Mouse (Mus musculus) splenic B cell, adult 2 months (primary cell): ENCODE data around the gene Dhx9.
"Not testable (repeated sequence)": the region's sequence is repeated elsewhere in the genome, so short reads cannot be mapped to it uniquely, and the experiment has no call there.

Experiments
- DNase-seq: peaks from one replicate; pipeline ENCODE4 v3.0.0-alpha.2; 2011; ENCODE audit warnings: low read depth, low spot score
- H3K27me3 ChIP-seq: 2 replicates; pipeline ENCODE4 v1.6.1; 2012; ENCODE audit warnings: mild to moderate bottlenecking, low read length, moderate library complexity, mixed read lengths; ENCODE audit not compliant: control insufficient read depth, poor library complexity, insufficient read depth, severe bottlenecking
- H3K36me3 ChIP-seq: 2 replicates; pipeline ENCODE4 v1.6.1; 2012; ENCODE audit warnings: mild to moderate bottlenecking, low read length, moderate library complexity, mixed read lengths; ENCODE audit not compliant: control insufficient read depth, poor library complexity, insufficient read depth, severe bottlenecking

Dhx9 gene

DNA sequence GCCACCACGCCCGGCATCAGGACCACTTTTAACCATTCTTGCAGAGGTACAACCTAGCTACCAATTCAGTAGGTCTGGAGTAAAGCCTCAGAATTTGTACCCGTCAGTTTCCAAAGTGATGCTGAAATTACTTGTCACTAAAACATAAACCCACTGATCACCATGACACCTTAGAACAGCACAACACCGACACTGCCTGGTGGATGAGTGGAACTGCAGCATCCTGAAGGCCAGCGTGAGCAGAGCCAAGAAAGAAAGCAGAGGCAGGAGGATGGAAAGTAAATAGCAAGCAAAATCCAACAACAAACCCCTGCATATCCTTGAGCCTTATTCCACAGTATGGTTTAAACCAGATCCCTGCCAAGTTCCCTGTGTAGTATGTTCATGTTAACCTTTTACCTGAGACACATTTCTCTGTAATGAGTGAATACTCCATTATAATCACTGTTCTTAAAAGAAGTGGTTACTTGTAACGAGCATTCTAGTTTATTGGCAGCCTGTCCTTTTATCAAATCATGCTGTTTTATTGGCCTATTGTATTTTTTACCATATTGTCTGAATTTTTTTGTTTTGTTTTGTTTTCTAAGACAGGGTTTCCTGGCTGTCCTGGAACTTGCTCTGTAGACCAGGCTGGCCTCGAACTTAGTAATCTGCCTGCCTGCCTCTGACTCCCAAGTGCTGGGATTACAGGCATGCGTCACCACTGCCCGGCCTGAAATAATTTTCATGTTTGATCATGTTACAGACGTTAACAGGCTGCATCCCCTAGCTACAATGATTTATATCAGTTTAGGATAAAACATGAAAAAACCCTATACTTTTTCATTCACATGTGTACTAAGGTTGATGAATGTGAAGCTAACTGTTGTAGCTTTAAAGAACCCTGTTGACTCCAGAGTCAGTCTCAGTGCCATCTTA, 36.0 kb downstream of the Dhx9 start:
- peak; percentile 81 for DNase-seq
- peaks cover 6% of the 10 kb centered on the region; the same call in 1 of the 2 replicates for H3K36me3 ChIP-seq
- H3K27me3 ChIP-seq = no peaks in the 10 kb centered on the region

- Histone ChIP-seq H3K36me3 (no peaks in the 10 kb centered on the region), H3K27me3 (no peaks in the 10 kb centered on the region)
- DNase-seq = peak; percentile 35
Measured at GRCm38 (mm10) chr1:153446120-153446831, 41.2 kb downstream of the Dhx9 start.

- H3K27me3 ChIP-seq = no peaks in the 10 kb centered on the region
- H3K36me3 ChIP-seq = no peaks in the 10 kb centered on the region
- no peak for DNase-seq
Measured at GRCm38 (mm10) chr1:153443632-153444031, 43.8 kb downstream of the Dhx9 start.

- no peak for DNase-seq
- no peaks in the 10 kb centered on the region for H3K36me3 ChIP-seq
- no peaks in the 10 kb centered on the region for H3K27me3 ChIP-seq
Measured at GRCm38 (mm10) chr1:153443019-153443418, 44.4 kb downstream of the Dhx9 start.

DNA sequence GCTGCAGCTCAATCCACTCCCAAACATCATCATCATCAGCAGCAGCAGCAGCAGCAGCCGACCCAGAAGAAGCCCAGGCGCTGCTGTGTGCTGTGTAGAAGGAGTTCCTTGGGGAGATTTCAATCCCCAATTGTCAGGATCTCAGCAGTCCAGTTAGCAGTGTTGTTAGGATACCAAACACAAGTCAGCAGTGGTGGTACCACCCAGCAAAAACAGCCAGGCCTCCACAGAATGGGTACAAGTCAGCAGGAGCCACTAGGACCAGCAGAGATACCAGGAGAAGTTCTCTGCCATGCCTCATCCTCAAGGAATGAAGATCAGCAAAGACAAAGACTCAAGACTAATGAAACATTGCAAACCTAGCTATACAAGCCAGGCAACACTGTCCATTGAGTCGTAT, 45.8 kb downstream of the Dhx9 start:
- no peak for DNase-seq
- H3K36me3 ChIP-seq = no peaks in the 10 kb centered on the region
- H3K27me3 ChIP-seq = no peaks in the 10 kb centered on the region

DNA sequence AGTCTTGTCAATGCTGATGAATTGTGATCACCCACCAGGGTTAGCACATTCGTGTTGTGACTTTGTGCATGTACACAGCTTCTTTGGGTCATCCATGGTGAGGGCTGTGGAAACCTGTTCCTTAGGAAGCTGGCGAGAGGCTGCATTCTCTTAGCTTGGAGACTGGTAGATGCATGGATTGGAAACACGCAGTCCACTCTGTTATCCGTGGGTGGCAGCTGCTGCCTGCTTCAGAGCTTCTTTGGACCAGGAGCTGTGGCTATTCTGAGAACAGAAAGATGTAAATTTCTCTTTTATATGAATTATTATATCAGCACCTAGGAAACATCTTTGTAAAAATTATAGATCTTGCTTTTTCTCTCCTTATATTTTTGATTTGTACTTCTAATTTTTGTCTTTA, 46.7 kb downstream of the Dhx9 start:
- Histone ChIP-seq H3K27me3 (no peaks in the 10 kb centered on the region), H3K36me3 (no peaks in the 10 kb centered on the region)
- DNase-seq = no peak

DNA sequence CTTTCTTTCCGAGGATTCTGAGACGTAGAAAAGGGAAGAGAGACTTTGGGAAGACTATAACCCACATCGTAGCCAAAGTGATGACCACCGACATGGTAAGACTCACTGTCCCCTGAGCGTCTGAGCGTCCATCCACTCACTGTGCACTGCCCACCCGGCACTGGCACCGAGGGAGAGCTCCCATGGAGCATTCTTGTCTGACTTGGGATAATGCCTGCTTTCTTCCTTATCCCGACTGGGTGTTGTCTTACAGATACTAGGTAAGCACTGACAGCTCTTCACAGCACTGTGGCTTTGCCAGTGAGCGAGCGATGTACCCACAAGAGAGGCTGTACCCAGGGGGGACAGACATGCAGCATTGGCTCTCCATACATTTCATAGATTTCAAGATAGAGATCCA, 49.9 kb downstream of the Dhx9 start:
- Histone ChIP-seq H3K36me3 (no peaks in the 10 kb centered on the region), H3K27me3 (no peaks in the 10 kb centered on the region)
- no peak for DNase-seq

DNA sequence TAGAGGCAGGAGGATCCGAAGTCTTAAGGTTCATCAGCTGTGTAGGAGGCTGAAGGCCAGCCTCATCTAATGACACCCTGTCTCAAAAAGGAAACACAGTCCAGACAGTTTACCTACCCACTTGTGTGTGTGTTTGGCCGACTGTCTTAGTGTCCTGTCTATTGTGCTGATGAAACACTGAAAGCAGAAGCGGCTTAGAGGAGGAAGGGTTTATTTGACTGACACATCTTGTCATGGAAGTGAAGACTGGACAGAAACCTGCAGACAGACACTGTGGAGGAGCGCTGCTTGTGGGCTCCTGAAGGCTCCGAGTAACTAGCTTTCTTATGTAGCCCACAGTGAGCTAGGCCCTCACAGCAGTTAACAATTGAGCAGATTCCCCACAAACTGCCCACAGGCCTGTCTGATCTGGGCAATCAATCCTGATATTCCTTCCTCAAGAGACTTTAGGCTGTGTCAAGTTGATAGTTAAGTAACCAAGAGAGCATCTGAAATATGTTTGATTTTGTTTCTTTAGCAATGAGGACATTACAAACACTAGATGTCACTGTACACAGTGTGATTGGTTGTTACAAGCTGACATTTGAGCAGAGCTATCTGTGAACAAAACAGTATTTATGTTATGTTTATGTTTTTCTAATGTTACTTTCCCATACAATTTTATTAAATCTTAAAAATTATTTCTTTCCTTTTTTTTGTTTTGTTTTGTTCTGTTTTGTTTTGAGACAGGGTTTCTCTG, 53.4 kb downstream of the Dhx9 start:
- no peaks in the 10 kb centered on the region for H3K36me3 ChIP-seq
- no peak for DNase-seq
- no peaks in the 10 kb centered on the region; the same call in 1 of the 2 replicates for H3K27me3 ChIP-seq

DNA sequence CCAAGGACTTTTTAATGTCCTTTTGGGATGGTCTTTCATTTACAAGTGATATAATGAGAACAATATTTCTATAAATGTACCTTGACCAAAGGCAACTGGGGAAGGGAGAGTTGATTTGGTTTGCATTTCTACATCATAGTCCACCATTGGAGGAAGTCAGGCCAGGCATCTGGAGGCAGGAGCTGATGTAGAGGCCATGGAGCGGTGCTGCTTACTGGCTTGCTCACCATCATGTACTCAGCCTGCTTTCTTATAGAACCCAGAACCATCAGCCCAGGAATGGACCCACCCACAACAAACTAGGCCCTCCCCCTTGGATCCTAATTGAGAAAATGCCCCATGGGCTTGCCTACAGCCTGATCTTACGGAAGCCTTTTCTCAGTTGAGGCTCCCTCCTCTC, 55.1 kb downstream of the Dhx9 start:
- Histone ChIP-seq H3K36me3 (no peaks in the 10 kb centered on the region), H3K27me3 (no peaks in the 10 kb centered on the region; the same call in 1 of the 2 replicates)
- DNase-seq = no peak

GRCm38 (mm10) chr1:153431701-153432100, 55.8 kb downstream of the Dhx9 start:
- H3K27me3 ChIP-seq = no peaks in the 10 kb centered on the region; the same call in 1 of the 2 replicates
- H3K36me3 ChIP-seq = no peaks in the 10 kb centered on the region
- DNase-seq = peak; percentile 77

- no peak for DNase-seq
- H3K27me3 ChIP-seq = no peaks in the 10 kb centered on the region; the same call in 1 of the 2 replicates
- H3K36me3 ChIP-seq = no peaks in the 10 kb centered on the region
Measured at GRCm38 (mm10) chr1:153431158-153431557, 56.3 kb downstream of the Dhx9 start.

GRCm38 (mm10) chr1:153424770-153425584, 62.5 kb downstream of the Dhx9 start, which contains the start of gene Shcbp1l:
Gene Shcbp1l (plus strand): TSS chr1:153425162.
- H3K27me3 ChIP-seq = no peaks in the 10 kb centered on the region
- DNase-seq = peak; percentile 88

DNA sequence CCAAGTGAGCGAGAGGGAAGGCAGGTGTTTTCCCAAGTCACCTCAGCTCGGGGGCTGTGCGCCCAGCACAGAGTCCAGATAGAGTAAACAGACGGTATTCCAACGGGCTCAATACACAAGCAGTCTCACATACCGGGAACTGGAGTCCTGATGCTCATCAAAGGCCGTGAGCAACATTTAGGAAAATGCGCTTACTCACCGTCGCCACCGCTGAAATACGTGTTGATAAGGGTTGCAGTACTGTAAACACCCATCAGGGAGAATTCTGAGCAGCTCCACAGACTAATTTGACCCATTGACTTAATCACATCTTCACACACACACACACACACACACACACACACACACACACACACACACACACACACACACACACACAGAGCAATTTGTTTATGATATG, 63.2 kb downstream of the Dhx9 start:
- no peaks in the 10 kb centered on the region for H3K36me3 ChIP-seq
- H3K27me3 ChIP-seq = no peaks in the 10 kb centered on the region
- DNase-seq = peak; percentile 65

More at GRCm38 (mm10) chr1:153424770-153425584, 62.5 kb downstream of the Dhx9 start, which contains the start of gene Shcbp1l:
- H3K36me3 ChIP-seq = no peaks in the 10 kb centered on the region

- H3K27me3 ChIP-seq, H3K36me3 ChIP-seq, DNase-seq: not testable (repeated sequence)
Measured at GRCm38 (mm10) chr1:153417805-153418204, 69.7 kb downstream of the Dhx9 start.
